ENCODE assay signal across 10 mouse cellular contexts in the genomic region with DNA sequence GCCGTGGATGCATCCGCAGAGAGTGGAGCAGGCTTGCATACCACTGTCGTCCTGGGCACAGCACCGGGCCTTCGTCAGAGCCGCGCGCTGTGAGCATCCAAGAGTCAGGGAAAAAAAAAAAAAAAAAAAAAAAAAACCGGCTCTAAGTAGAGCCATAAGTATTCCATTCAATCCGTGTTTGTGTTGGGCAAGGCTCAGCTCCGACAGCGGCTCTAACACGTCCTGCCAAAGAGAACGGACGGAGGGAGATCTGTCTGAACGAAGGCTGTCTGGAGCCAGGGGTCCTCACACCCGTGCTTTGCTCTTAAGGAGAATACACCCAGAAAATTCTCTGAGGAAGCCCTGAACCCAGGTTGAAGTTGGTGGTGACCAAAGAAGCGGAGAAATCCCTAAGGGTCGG. TPM values are rescaled to one million over a fixed set of nuclear protein-coding genes. Genes with fewer than 3 reads are reported as not detected.
DNase-seq lines count a peak whose midpoint lies in the region; ATAC-seq and TF ChIP-seq lines count a peak whose summit lies in the region.
"Had no signal": no experiment of that assay in that cellular context is flagged by ENCODE, and none has a peak within 500 bp of the region (broad histone marks: within the 10 kb centered on the region; RNA-seq: fewer than 3 reads in every experiment).

No protein-coding gene starts in this region.

- no peak overlapping the region for H3K27ac ChIP-seq in kidney, postnatal 0 days
- no peak overlapping the region for H3K27ac ChIP-seq in embryonic fibroblast, embryonic 13.5 days (ENCODE audit: insufficient read depth, low read length)
- no peak overlapping the region for H3K27ac ChIP-seq in intestine, embryonic 15.5 days
- no peak overlapping the region for H3K27ac ChIP-seq in neural tube, embryonic 12.5 days

- H3K4me3 ChIP-seq in kidney, postnatal 0 days (replicated peaks; ENCODE audit: low read depth, low read length), result 0 out of 2 replicates have a peak overlapping the region, but pooled peaks have one; percentile 13
- peak overlapping the region; percentile 14; the same call in 1 of the 2 replicates for H3K4me3 ChIP-seq in embryonic fibroblast, embryonic 13.5 days (ENCODE audit: insufficient read depth, low read length)
- H3K4me3 ChIP-seq in intestine, embryonic 15.5 days (replicated peaks), result peak overlapping the region; percentile 13; the same call in 1 of the 2 replicates
- H3K4me3 ChIP-seq in neural tube, embryonic 12.5 days, result no peak overlapping the region; the same call in 1 of the 2 replicates

- H3K4me2 ChIP-seq in kidney, postnatal 0 days (ENCODE audit: low read length), result peak overlapping the region; percentile 48
- peak overlapping the region; percentile 54 for H3K4me2 ChIP-seq in intestine, embryonic 15.5 days (replicated peaks)
- peak overlapping the region; percentile 53 for H3K4me2 ChIP-seq in neural tube, embryonic 12.5 days (replicated peaks)

- 5% methylated on average over 19 of the region's 19 CpGs for WGBS in kidney, postnatal 0 days
- WGBS in intestine, embryonic 15.5 days, result 5% methylated on average over 19 of the region's 19 CpGs
- WGBS in neural tube, embryonic 12.5 days, result 1% methylated on average over 19 of the region's 19 CpGs

- peaks cover 11% of the 10 kb centered on the region; the same call in 1 of the 2 replicates for H3K36me3 ChIP-seq in kidney, postnatal 0 days (ENCODE audit: insufficient read depth, low read length)
- H3K36me3 ChIP-seq in intestine, embryonic 15.5 days, result peaks cover 11% of the 10 kb centered on the region
- peaks cover 25% of the 10 kb centered on the region for H3K36me3 ChIP-seq in neural tube, embryonic 12.5 days

- no peak for TF ChIP-seq POLR2A in embryonic fibroblast, embryonic 13.5 days (IDR thresholded peaks at IDR 0.05; ENCODE audit: low read depth, low read length)

- no peak overlapping the region for H3K9ac ChIP-seq in kidney, postnatal 0 days (ENCODE audit: low read depth, low read length)
- peak overlapping the region; percentile 15; the same call in 1 of the 2 replicates for H3K9ac ChIP-seq in intestine, embryonic 15.5 days
- H3K9ac ChIP-seq in neural tube, embryonic 12.5 days, result no peak overlapping the region

- H3K27me3 ChIP-seq in kidney, postnatal 0 days (ENCODE audit: insufficient read depth, low read length), result peaks cover 20% of the 10 kb centered on the region
- H3K27me3 ChIP-seq in intestine, embryonic 15.5 days (replicated peaks), result peaks cover 46% of the 10 kb centered on the region
- H3K27me3 ChIP-seq in neural tube, embryonic 12.5 days (replicated peaks), result peaks cover 48% of the 10 kb centered on the region

- peaks cover 18% of the 10 kb centered on the region; the same call in 1 of the 2 replicates for H3K4me1 ChIP-seq in kidney, postnatal 0 days (replicated peaks; ENCODE audit: insufficient read depth, low read length)
- peaks cover 2% of the 10 kb centered on the region; the same call in 1 of the 2 replicates for H3K4me1 ChIP-seq in embryonic fibroblast, embryonic 13.5 days (ENCODE audit: control insufficient read depth, insufficient read depth, low read length)
- H3K4me1 ChIP-seq in intestine, embryonic 15.5 days (replicated peaks), result peaks cover 39% of the 10 kb centered on the region
- peaks cover 53% of the 10 kb centered on the region for H3K4me1 ChIP-seq in neural tube, embryonic 12.5 days

- TF ChIP-seq CTCF in kidney, postnatal 0 days (IDR thresholded peaks at IDR 0.05; ENCODE audit: low read depth), result no peak
- no peak for TF ChIP-seq CTCF in embryonic fibroblast, embryonic 13.5 days (IDR thresholded peaks at IDR 0.05; ENCODE audit: borderline replicate concordance, insufficient read depth, low read length)

- H3K9me3 ChIP-seq in kidney, postnatal 0 days (replicated peaks; ENCODE audit: low read length), result no peaks in the 10 kb centered on the region
- no peaks in the 10 kb centered on the region for H3K9me3 ChIP-seq in intestine, embryonic 15.5 days
- H3K9me3 ChIP-seq in neural tube, embryonic 12.5 days, result no peaks in the 10 kb centered on the region

- ATAC-seq in kidney, postnatal 0 days (replicated peaks; ENCODE audit: low FRiP score, low read depth), result no peak
- ATAC-seq in intestine, embryonic 15.5 days, result no peak
- ATAC-seq in neural tube, embryonic 12.5 days (ENCODE audit: low FRiP score, low read depth), result no peak

- peak; percentile 26 for DNase-seq in kidney, postnatal 0 days (ENCODE audit: low spot score)
- no peak for DNase-seq in kidney, adult 18-20 months
- no peak for DNase-seq in cerebellum, postnatal 10 days
- DNase-seq in kidney, postnatal 36 days, result no peak
- DNase-seq in cerebellum, postnatal 4 days (ENCODE audit: low spot score in 2 of 2), result no peak

RNA-seq across cellular contexts. Expression of a gene that starts 6.1 kb away (rescaled TPM):
- polyA plus RNA-seq in kidney, postnatal 0 days (2015; fragmentation: Nextera tagmentation; extraction: Ambion mirVana), result 6.1 and 7.7 TPM in 2 replicates
- 3.9 and 4.2 TPM in 2 replicates for polyA plus RNA-seq in embryonic fibroblast, embryonic 13.5 days (2011; ENCODE audit: insufficient read length, low read depth, missing spikeins)
- 7.4 and 7.9 TPM in 2 replicates for polyA plus RNA-seq in intestine, embryonic 15.5 days (2015; fragmentation: Nextera tagmentation; extraction: Ambion mirVana)
- 8.6 and 9.9 TPM in 2 replicates for polyA plus RNA-seq in neural tube, embryonic 12.5 days (2016; fragmentation: Nextera tagmentation; extraction: Ambion mirVana)

RNA-seq across cellular contexts. Expression of a gene that starts 11.9 kb away (rescaled TPM):
- 16.7 and 18.4 TPM in 2 replicates for polyA plus RNA-seq in kidney, postnatal 0 days (2015; fragmentation: Nextera tagmentation; extraction: Ambion mirVana)
- 4.7 and 6.9 TPM in 2 replicates for polyA plus RNA-seq in embryonic fibroblast, embryonic 13.5 days (2011; ENCODE audit: insufficient read length, low read depth, missing spikeins)
- polyA plus RNA-seq in intestine, embryonic 15.5 days (2015; fragmentation: Nextera tagmentation; extraction: Ambion mirVana), result 24.8 and 27.0 TPM in 2 replicates
- 46.6 and 47.6 TPM in 2 replicates for polyA plus RNA-seq in neural tube, embryonic 12.5 days (2016; fragmentation: Nextera tagmentation; extraction: Ambion mirVana)

RNA-seq across cellular contexts. Expression of a gene that starts 46.6 kb away (rescaled TPM):
- polyA plus RNA-seq in kidney, postnatal 0 days (2015; fragmentation: Nextera tagmentation; extraction: Ambion mirVana), result not detected in 2 replicates
- not detected in 2 replicates for polyA plus RNA-seq in embryonic fibroblast, embryonic 13.5 days (2011; ENCODE audit: insufficient read length, low read depth, missing spikeins)
- polyA plus RNA-seq in intestine, embryonic 15.5 days (2015; fragmentation: Nextera tagmentation; extraction: Ambion mirVana), result 0.09 and 0.25 TPM in 2 replicates
- polyA plus RNA-seq in neural tube, embryonic 12.5 days (2016; fragmentation: Nextera tagmentation; extraction: Ambion mirVana), result not detected in 2 replicates
- polyA plus RNA-seq: liver, embryonic 16.5 days; spleen, adult 2 months had no signal

RNA-seq across cellular contexts. Expression of a gene that starts 51.4 kb away (rescaled TPM):
- polyA plus RNA-seq in kidney, postnatal 0 days (2015; fragmentation: Nextera tagmentation; extraction: Ambion mirVana), result 8.0 and 9.7 TPM in 2 replicates
- polyA plus RNA-seq in embryonic fibroblast, embryonic 13.5 days (2011; ENCODE audit: insufficient read length, low read depth, missing spikeins), result 11.2 and 11.8 TPM in 2 replicates
- 10.7 and 11.2 TPM in 2 replicates for polyA plus RNA-seq in intestine, embryonic 15.5 days (2015; fragmentation: Nextera tagmentation; extraction: Ambion mirVana)
- 12.5 and 12.7 TPM in 2 replicates for polyA plus RNA-seq in neural tube, embryonic 12.5 days (2016; fragmentation: Nextera tagmentation; extraction: Ambion mirVana)
